Mouse (Mus musculus): ENCODE measurements at regions not wholly inside any gene's neighbourhood (a gene's known extent, or its start where the extent isn't known, plus 50 kb on each side); places are given as distances from the start of the nearest gene placed in this dataset.

DNA sequence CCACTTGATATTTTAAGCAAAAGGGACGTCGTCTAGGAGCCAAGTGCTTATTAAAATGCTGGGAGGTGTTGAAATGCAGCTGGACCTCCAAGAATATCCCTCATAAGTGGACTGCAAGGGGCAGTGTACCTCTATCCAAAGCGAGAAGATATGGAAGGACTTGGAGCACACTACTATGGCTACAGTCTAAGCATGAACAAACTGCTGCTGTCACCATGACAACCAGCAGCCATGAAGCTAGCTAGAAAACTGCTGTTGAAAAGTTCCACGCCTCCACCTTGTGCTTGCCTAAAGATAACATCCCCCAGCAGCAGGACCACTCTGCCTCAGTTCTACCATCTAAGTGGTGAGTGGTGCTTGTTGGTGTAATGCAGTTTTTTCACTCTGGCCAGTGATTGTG is 115.5 kb downstream of the Mtx3 start:
- Histone ChIP-seq H3K4me2 (ENCODE audit: low read depth) (no peak overlapping the region), H3K9ac (replicated peaks) (no peak overlapping the region), H3K4me3 (ENCODE audit: insufficient read depth in 1 of 2, low read depth in 2 of 2, low read length in 2 of 2) (no peak overlapping the region), H3K27ac (no peak overlapping the region), H3K9me3 (ENCODE audit: control insufficient read depth, low read length) (no peaks in the 10 kb centered on the region), H3K27me3 (ENCODE audit: control insufficient read depth, insufficient read depth, low read length) (no peaks in the 10 kb centered on the region), H3K4me1 (replicated peaks; ENCODE audit: control insufficient read depth in 2 of 2, insufficient read depth in 2 of 2, low read length in 1 of 2) (0 out of 4 replicates have a peak, but pooled peaks cover 0 to 2% of the 10 kb centered on the region in 2 experiments), H3K36me3 (replicated peaks; ENCODE audit: control insufficient read depth, insufficient read depth, low read depth) (no peaks in the 10 kb centered on the region)
- 45% methylated on average over 4 of the region's 4 CpGs for WGBS (ENCODE audit: insufficient replicate concordance)
- DNase-seq (ENCODE audit: low read depth in 3 of 3, low spot score in 3 of 3): no peak
- no peak for ATAC-seq (ENCODE audit: insufficient read depth)
- TF ChIP-seq CTCF (IDR thresholded peaks at IDR 0.05; ENCODE audit: low read depth): no peak

GRCm38 (mm10) chr13:92962625-92963024 is 118.1 kb downstream of the Mtx3 start:
- no peaks in the 10 kb centered on the region for H3K36me3 ChIP-seq (replicated peaks; ENCODE audit: control insufficient read depth, insufficient read depth, low read depth)
- ATAC-seq (ENCODE audit: insufficient read depth): no peak
- no peak for DNase-seq (ENCODE audit: low read depth in 3 of 3, low spot score in 3 of 3)
- no peak overlapping the region for H3K4me2 ChIP-seq (ENCODE audit: low read depth)
- H3K4me3 ChIP-seq (ENCODE audit: insufficient read depth in 1 of 2, low read depth in 2 of 2, low read length in 2 of 2): no peak overlapping the region
- 59% methylated on average over 5 of the region's 5 CpGs for WGBS (ENCODE audit: insufficient replicate concordance)
- H3K4me1 ChIP-seq (replicated peaks; ENCODE audit: control insufficient read depth in 2 of 2, insufficient read depth in 2 of 2, low read length in 1 of 2): 0 out of 4 replicates have a peak, but pooled peaks cover 0 to 2% of the 10 kb centered on the region in 2 experiments
- H3K9ac ChIP-seq (replicated peaks): no peak overlapping the region
- no peaks in the 10 kb centered on the region for H3K9me3 ChIP-seq (ENCODE audit: control insufficient read depth, low read length)
- TF ChIP-seq EP300 (IDR thresholded peaks at IDR 0.05; ENCODE audit: low read depth): no peak
- no peak for TF ChIP-seq CTCF (IDR thresholded peaks at IDR 0.05; ENCODE audit: low read depth)
- no peaks in the 10 kb centered on the region for H3K27me3 ChIP-seq (ENCODE audit: control insufficient read depth, insufficient read depth, low read length)
- no peak overlapping the region for H3K27ac ChIP-seq

DNA sequence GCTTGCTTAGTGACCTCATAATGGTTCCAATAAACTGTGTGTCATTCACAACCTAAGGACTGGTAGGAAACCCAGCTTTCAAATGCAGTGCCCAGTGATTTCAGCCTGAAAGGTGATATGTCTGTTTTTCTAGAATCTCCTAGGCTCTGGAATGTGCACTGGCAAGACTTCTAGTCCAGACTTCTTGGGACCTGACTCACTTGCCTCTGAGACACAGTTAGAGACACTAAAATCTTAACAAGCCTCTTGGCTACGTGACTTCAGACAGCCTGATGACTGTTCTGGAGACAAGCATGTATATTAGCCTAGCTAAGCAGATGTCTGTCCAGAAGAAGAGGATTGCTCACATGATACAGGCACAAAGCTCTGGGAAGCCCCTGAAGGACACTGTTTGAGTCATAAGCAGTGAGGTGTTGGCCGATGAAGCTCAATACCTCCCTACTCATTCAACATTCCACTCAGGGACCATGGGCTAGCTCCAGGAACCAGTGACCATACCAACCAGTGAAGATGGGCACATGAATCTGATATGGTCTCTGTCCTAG is 118.9 kb downstream of the Mtx3 start:
- Histone ChIP-seq H3K4me2 (ENCODE audit: low read depth) (no peak overlapping the region), H3K36me3 (replicated peaks; ENCODE audit: control insufficient read depth, insufficient read depth, low read depth) (no peaks in the 10 kb centered on the region), H3K27ac (no peak overlapping the region), H3K4me3 (ENCODE audit: insufficient read depth in 1 of 2, low read depth in 2 of 2, low read length in 2 of 2) (no peak overlapping the region), H3K9ac (replicated peaks) (no peak overlapping the region), H3K27me3 (ENCODE audit: control insufficient read depth, insufficient read depth, low read length) (no peaks in the 10 kb centered on the region), H3K4me1 (replicated peaks; ENCODE audit: control insufficient read depth in 2 of 2, insufficient read depth in 2 of 2, low read length in 1 of 2) (0 out of 4 replicates have a peak, but pooled peaks cover 0 to 2% of the 10 kb centered on the region in 2 experiments), H3K9me3 (ENCODE audit: control insufficient read depth, low read length) (no peaks in the 10 kb centered on the region)
- no peak for TF ChIP-seq CTCF (IDR thresholded peaks at IDR 0.05; ENCODE audit: low read depth)
- no peak for TF ChIP-seq EP300 (IDR thresholded peaks at IDR 0.05; ENCODE audit: low read depth)
- WGBS (ENCODE audit: insufficient replicate concordance): 44% methylated on average over 2 of the region's 2 CpGs
- ATAC-seq (ENCODE audit: insufficient read depth) (no peak), DNase-seq (ENCODE audit: low read depth in 3 of 3, low spot score in 3 of 3) (no peak)

DNA sequence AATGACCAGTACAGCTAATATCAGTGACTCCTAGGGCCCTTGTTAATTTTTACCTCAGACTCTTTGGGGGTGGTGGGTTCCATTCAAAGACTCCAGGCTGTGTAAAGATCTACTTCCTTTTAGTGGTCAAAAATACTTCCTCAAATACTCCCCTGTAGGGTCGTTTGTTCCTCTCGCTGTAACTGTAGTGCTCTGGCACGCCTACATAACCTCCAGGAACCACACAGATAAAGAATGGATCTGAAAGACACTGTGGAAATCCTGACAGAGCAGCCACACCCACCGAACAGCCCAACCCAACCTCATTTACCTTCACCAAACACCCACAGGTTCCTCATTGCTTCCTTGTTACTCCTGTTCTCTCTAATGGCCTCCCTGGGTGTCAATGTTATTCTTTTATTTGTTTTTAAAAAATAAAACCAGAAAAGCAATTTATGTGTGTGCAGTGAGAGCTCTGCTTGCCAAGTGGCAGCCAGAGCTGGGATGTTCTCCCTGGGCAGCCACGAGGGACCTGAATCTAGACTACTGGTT is 119.7 kb downstream of the Mtx3 start:
- Histone ChIP-seq H3K4me3 (ENCODE audit: insufficient read depth in 1 of 2, low read depth in 2 of 2, low read length in 2 of 2) (no peak overlapping the region), H3K27me3 (ENCODE audit: control insufficient read depth, insufficient read depth, low read length) (no peaks in the 10 kb centered on the region), H3K36me3 (replicated peaks; ENCODE audit: control insufficient read depth, insufficient read depth, low read depth) (no peaks in the 10 kb centered on the region), H3K27ac (no peak overlapping the region), H3K9me3 (ENCODE audit: control insufficient read depth, low read length) (no peaks in the 10 kb centered on the region), H3K9ac (replicated peaks) (no peak overlapping the region), H3K4me2 (ENCODE audit: low read depth) (no peak overlapping the region), H3K4me1 (replicated peaks; ENCODE audit: control insufficient read depth in 2 of 2, insufficient read depth in 2 of 2, low read length in 1 of 2) (0 out of 4 replicates have a peak, but pooled peaks cover 0 to 2% of the 10 kb centered on the region in 2 experiments)
- 19% methylated on average over 5 of the region's 5 CpGs for WGBS (ENCODE audit: insufficient replicate concordance)
- ATAC-seq (ENCODE audit: insufficient read depth): no peak
- no peak for DNase-seq (ENCODE audit: low read depth in 3 of 3, low spot score in 3 of 3)
- TF ChIP-seq CTCF (IDR thresholded peaks at IDR 0.05; ENCODE audit: low read depth) (no peak), EP300 (IDR thresholded peaks at IDR 0.05; ENCODE audit: low read depth) (no peak)

- TF ChIP-seq EP300 (IDR thresholded peaks at IDR 0.05; ENCODE audit: low read depth): no peak
- no peak for TF ChIP-seq CTCF (IDR thresholded peaks at IDR 0.05; ENCODE audit: low read depth)
Measured at GRCm38 (mm10) chr13:92967025-92967610, 122.6 kb downstream of the Mtx3 start.

More at GRCm38 (mm10) chr13:92967025-92967610, 122.6 kb downstream of the Mtx3 start:
- H3K4me3 ChIP-seq (ENCODE audit: insufficient read depth in 1 of 2, low read depth in 2 of 2, low read length in 2 of 2): no peak overlapping the region
- H3K9me3 ChIP-seq (ENCODE audit: control insufficient read depth, low read length): no peaks in the 10 kb centered on the region
- ATAC-seq (ENCODE audit: insufficient read depth) (no peak), DNase-seq (ENCODE audit: low read depth in 3 of 3, low spot score in 3 of 3) (no peak)
- H3K4me2 ChIP-seq (ENCODE audit: low read depth): no peak overlapping the region
- WGBS (ENCODE audit: insufficient replicate concordance): 23% methylated on average over 1 of the region's 1 CpGs
- no peak overlapping the region for H3K27ac ChIP-seq
- H3K36me3 ChIP-seq (replicated peaks; ENCODE audit: control insufficient read depth, insufficient read depth, low read depth): no peaks in the 10 kb centered on the region
- H3K9ac ChIP-seq (replicated peaks): no peak overlapping the region
- H3K4me1 ChIP-seq (replicated peaks; ENCODE audit: control insufficient read depth in 2 of 2, insufficient read depth in 2 of 2, low read length in 1 of 2): 0 out of 4 replicates have a peak, but pooled peaks cover 0 to 2% of the 10 kb centered on the region in 2 experiments
- no peaks in the 10 kb centered on the region for H3K27me3 ChIP-seq (ENCODE audit: control insufficient read depth, insufficient read depth, low read length)
